Mouse (Mus musculus): ENCODE measurements around the gene Cdk6. TPM values are rescaled to one million over a fixed set of nuclear protein-coding genes. Genes with fewer than 3 reads are reported as not detected.

Gene Cdk6
- polyA plus RNA-seq, 1 experiment, result 8.9 TPM

GRCm38 (mm10) chr5:3538505-3539472 is 197.5 kb downstream of the Cdk6 start:
- Histone ChIP-seq H3K79me2 (ENCODE audit: control insufficient read depth, insufficient read depth) (no peaks in the 10 kb centered on the region), H3K4me2 (ENCODE audit: low read depth) (peak overlapping the region; percentile 69), H3K27me3 (ENCODE audit: control insufficient read depth, insufficient read depth, insufficient read length) (no peaks in the 10 kb centered on the region), H3K36me3 (ENCODE audit: control insufficient read depth, insufficient read depth) (no peaks in the 10 kb centered on the region), H3K4me3 (no peak overlapping the region), H3ac (ENCODE audit: control insufficient read depth, insufficient read length) (no peak overlapping the region)
- no peak for TF ChIP-seq MYOD1 (IDR thresholded peaks at IDR 0.05; ENCODE audit: control insufficient read depth in 1 of 3, insufficient read length in 2 of 3, low read depth in 2 of 3)
- no peak for TF ChIP-seq CEBPB (IDR thresholded peaks at IDR 0.05; ENCODE audit: insufficient read depth, poor library complexity, severe bottlenecking)
- TF ChIP-seq SRF (IDR thresholded peaks at IDR 0.05; ENCODE audit: control insufficient read depth, insufficient read length, low read depth), result no peak
- no peak for TF ChIP-seq TCF3 (IDR thresholded peaks at IDR 0.05; ENCODE audit: insufficient read length, low read depth)
- TF ChIP-seq E2F4 (IDR thresholded peaks at IDR 0.05; ENCODE audit: insufficient read depth), result no peak
- TF ChIP-seq REST (IDR thresholded peaks at IDR 0.05; ENCODE audit: insufficient read depth, insufficient read length), result no peak
- no peak for TF ChIP-seq USF1 (IDR thresholded peaks at IDR 0.05; ENCODE audit: low read depth)

DNA sequence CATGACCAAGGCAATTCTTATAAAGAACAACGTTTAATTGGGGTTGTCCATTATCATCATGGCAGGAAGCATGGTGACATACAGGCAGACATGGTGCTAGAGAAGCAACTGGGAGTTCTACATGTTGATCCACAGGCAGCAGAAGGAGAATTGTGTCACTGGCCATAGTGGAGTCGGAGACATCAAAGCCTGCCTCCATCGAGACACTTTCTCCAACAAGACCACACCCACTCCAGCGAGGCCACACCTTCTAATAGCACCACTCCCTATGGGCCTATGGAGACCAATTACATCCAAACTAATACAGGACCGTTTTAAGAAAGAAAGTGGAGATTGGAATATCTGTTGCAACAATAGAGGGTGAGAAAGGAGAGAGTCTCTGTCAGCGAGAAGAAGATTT is 200.6 kb downstream of the Cdk6 start:
- TF ChIP-seq POLR2AphosphoS2 (IDR thresholded peaks at IDR 0.05; ENCODE audit: insufficient read length, low read depth), result no peak
- TF ChIP-seq SRF (IDR thresholded peaks at IDR 0.05; ENCODE audit: control insufficient read depth, insufficient read length, low read depth), result no peak
- TF ChIP-seq REST (IDR thresholded peaks at IDR 0.05; ENCODE audit: insufficient read depth, insufficient read length), result no peak
- TF ChIP-seq E2F4 (IDR thresholded peaks at IDR 0.05; ENCODE audit: insufficient read depth), result no peak
- no peak for TF ChIP-seq TCF12 (IDR thresholded peaks at IDR 0.05; ENCODE audit: insufficient read depth, poor library complexity, severe bottlenecking)
- TF ChIP-seq MAX (IDR thresholded peaks at IDR 0.05; ENCODE audit: low read depth), result no peak
- no peak for TF ChIP-seq MYOD1 (IDR thresholded peaks at IDR 0.05; ENCODE audit: control insufficient read depth in 1 of 3, insufficient read length in 2 of 3, low read depth in 2 of 3)
- no peak for TF ChIP-seq POLR2A (IDR thresholded peaks at IDR 0.05; ENCODE audit: insufficient read length, low read depth)
- TF ChIP-seq USF1 (IDR thresholded peaks at IDR 0.05; ENCODE audit: low read depth), result no peak
- no peak for TF ChIP-seq TCF3 (IDR thresholded peaks at IDR 0.05; ENCODE audit: insufficient read length, low read depth)
- no peak for TF ChIP-seq CEBPB (IDR thresholded peaks at IDR 0.05; ENCODE audit: insufficient read depth, poor library complexity, severe bottlenecking)
- no peak for TF ChIP-seq MYOG (IDR thresholded peaks at IDR 0.05; ENCODE audit: control insufficient read depth in 1 of 3, insufficient read depth in 1 of 3, insufficient read length in 2 of 3, low read depth in 2 of 3)

DNA sequence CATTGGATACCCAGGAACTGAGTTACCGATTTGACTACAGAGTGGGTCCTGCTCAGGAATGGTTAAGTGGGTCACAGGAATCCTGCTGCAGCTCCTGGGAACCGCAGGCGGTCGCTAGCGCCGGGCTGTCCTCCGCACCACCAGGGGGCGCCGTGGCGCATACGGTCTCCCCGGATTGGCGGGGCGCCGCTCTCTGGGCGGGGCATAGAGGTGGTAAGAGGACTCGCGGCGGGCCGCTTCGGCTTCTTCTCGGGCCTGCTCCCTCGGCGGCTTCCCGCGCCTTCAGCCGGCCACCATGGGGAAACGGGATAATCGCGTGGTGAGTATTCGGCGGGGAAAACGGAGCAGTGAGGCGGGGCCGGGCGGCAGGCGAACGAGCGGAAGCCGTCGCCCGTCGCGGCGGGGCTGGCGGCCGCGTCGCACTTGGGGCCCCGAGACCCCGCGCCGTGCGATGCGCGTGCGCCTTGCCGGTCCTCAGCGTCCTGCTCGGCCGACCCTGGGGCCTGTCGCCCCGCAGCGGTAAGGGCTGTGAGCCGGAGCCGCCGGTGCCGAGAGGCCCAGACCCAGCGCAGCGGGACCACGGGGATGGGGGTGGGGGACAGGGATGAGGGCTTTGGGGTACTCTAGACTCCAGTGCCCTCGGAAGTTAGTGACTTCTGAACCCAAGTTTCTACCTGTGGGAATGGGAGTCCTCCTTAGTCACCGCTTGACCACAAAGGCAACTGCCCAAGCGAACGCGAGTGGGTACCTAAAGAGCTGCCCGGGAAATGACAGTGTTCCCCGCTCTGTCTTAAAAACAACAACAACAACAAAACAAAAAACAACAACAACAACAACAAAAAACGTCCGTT is 202.6 kb downstream of the Cdk6 start, which contains the start of gene Fam133b:
Fam133b (plus strand) TSS at position 205 of the 851 bp plus-strand sequence.
- TF ChIP-seq E2F4 (IDR thresholded peaks at IDR 0.05; ENCODE audit: insufficient read depth) (peak; percentile 56), POLR2AphosphoS2 (IDR thresholded peaks at IDR 0.05; ENCODE audit: insufficient read length, low read depth) (peak; percentile 71), MYOG (IDR thresholded peaks at IDR 0.05; ENCODE audit: control insufficient read depth in 1 of 3, insufficient read depth in 1 of 3, insufficient read length in 2 of 3, low read depth in 2 of 3) (peak in 1 of 3 experiments; percentile 47), POLR2A (IDR thresholded peaks at IDR 0.05; ENCODE audit: insufficient read length, low read depth) (peak; percentile 68), TCF12 (IDR thresholded peaks at IDR 0.05; ENCODE audit: insufficient read depth, poor library complexity, severe bottlenecking) (no peak), USF1 (IDR thresholded peaks at IDR 0.05; ENCODE audit: low read depth) (no peak), MAX (IDR thresholded peaks at IDR 0.05; ENCODE audit: low read depth) (no peak), CEBPB (IDR thresholded peaks at IDR 0.05; ENCODE audit: insufficient read depth, poor library complexity, severe bottlenecking) (no peak), MYOD1 (IDR thresholded peaks at IDR 0.05; ENCODE audit: control insufficient read depth in 1 of 3, insufficient read length in 2 of 3, low read depth in 2 of 3) (peak in 1 of 3 experiments; percentile 29), SRF (IDR thresholded peaks at IDR 0.05; ENCODE audit: control insufficient read depth, insufficient read length, low read depth) (no peak), TCF3 (IDR thresholded peaks at IDR 0.05; ENCODE audit: insufficient read length, low read depth) (no peak)
- Histone ChIP-seq H3K27me3 (ENCODE audit: control insufficient read depth, insufficient read depth, insufficient read length) (no peaks in the 10 kb centered on the region), H3K4me3 (peak within 1 kb of the TSS; percentile 50), H3K79me2 (ENCODE audit: control insufficient read depth, insufficient read depth) (peaks cover 49% of the 10 kb centered on the region), H3ac (ENCODE audit: control insufficient read depth, insufficient read length) (peak within 1 kb of the TSS; percentile 71), H3K4me2 (ENCODE audit: low read depth) (peak within 1 kb of the TSS; percentile 97), H3K36me3 (ENCODE audit: control insufficient read depth, insufficient read depth) (no peaks in the 10 kb centered on the region)

More for the DNA sequence above, 200.6 kb downstream of the Cdk6 start:
- Histone ChIP-seq H3ac (ENCODE audit: control insufficient read depth, insufficient read length) (no peak overlapping the region), H3K36me3 (ENCODE audit: control insufficient read depth, insufficient read depth) (no peaks in the 10 kb centered on the region), H3K27me3 (ENCODE audit: control insufficient read depth, insufficient read depth, insufficient read length) (no peaks in the 10 kb centered on the region), H3K79me2 (ENCODE audit: control insufficient read depth, insufficient read depth) (peaks cover 29% of the 10 kb centered on the region), H3K4me3 (no peak overlapping the region), H3K4me2 (ENCODE audit: low read depth) (no peak overlapping the region)

DNA sequence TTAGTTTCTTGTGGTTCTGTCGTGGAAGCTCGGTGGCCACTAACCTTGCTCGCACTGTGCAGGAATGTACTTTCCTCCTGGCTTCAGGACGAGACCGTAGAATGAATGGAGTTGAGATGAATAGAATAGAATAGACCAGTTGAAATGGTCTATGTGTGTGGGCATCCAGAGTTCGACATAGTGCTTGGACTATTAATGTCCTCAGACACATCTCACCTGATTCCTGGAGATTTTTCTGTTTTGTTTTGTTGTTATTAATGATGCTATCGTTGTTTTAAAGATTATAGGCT is 203.1 kb downstream of the Cdk6 start:
- H3ac ChIP-seq (ENCODE audit: control insufficient read depth, insufficient read length), result peak overlapping the region; percentile 71
- no peak for TF ChIP-seq TCF12 (IDR thresholded peaks at IDR 0.05; ENCODE audit: insufficient read depth, poor library complexity, severe bottlenecking)
- no peak for TF ChIP-seq POLR2A (IDR thresholded peaks at IDR 0.05; ENCODE audit: insufficient read length, low read depth)
- H3K79me2 ChIP-seq (ENCODE audit: control insufficient read depth, insufficient read depth), result peaks cover 55% of the 10 kb centered on the region

More for the DNA sequence above, 203.1 kb downstream of the Cdk6 start:
- H3K4me2 ChIP-seq (ENCODE audit: low read depth), result peak overlapping the region; percentile 97
- peak overlapping the region; percentile 50 for H3K4me3 ChIP-seq
- no peaks in the 10 kb centered on the region for H3K36me3 ChIP-seq (ENCODE audit: control insufficient read depth, insufficient read depth)
- no peaks in the 10 kb centered on the region for H3K27me3 ChIP-seq (ENCODE audit: control insufficient read depth, insufficient read depth, insufficient read length)

All from myocyte (in vitro differentiated cells).